Mouse (Mus musculus): Measurements from ENCODE around the gene Ttc25. TPM values are rescaled to one million over a fixed set of nuclear protein-coding genes. Genes with fewer than 3 reads are reported as not detected.
A peak's percentile ranks its signal among the peaks of the same experiment; 100 is the strongest.
"Not testable (repeated sequence)": the region's sequence is repeated elsewhere in the genome, so short reads cannot be mapped to it uniquely, and the experiment has no call there.

Ttc25 gene
- total RNA-seq, 2 experiments from 2014 or later, result 0.96 to 1.1 TPM

- DNase-seq (ENCODE audit: low spot score in 2 of 2), result no peak
These were observed 16.8 kb upstream of the Ttc25 start for GRCm38 (mm10) chr11:100528375-100529165.

GRCm38 (mm10) chr11:100533871-100534270 lies 11.5 kb upstream of the Ttc25 start:
- no peak for DNase-seq (ENCODE audit: low spot score in 2 of 2)

GRCm38 (mm10) chr11:100534411-100534810 lies 11.0 kb upstream of the Ttc25 start:
- DNase-seq (ENCODE audit: low spot score in 2 of 2), result not testable (repeated sequence)

- DNase-seq (ENCODE audit: low spot score in 2 of 2), result not testable (repeated sequence)
These were observed 10.6 kb upstream of the Ttc25 start for GRCm38 (mm10) chr11:100534821-100535220.

GRCm38 (mm10) chr11:100535996-100536395 lies 9.4 kb upstream of the Ttc25 start:
- no peak for DNase-seq (ENCODE audit: low spot score in 2 of 2)

- DNase-seq (ENCODE audit: low spot score in 2 of 2), result no peak
These were observed 8.9 kb upstream of the Ttc25 start for GRCm38 (mm10) chr11:100536466-100536865.

- no peak for DNase-seq (ENCODE audit: low spot score in 2 of 2)
These were observed 4.4 kb upstream of the Ttc25 start for GRCm38 (mm10) chr11:100540966-100541365.

GRCm38 (mm10) chr11:100541577-100541976 lies 3.8 kb upstream of the Ttc25 start:
- no peak for DNase-seq (ENCODE audit: low spot score in 2 of 2)

GRCm38 (mm10) chr11:100545746-100546085 lies 309 bp downstream of the Ttc25 start:
- no peak for DNase-seq (ENCODE audit: low spot score in 2 of 2)

- no peak for DNase-seq (ENCODE audit: low spot score in 2 of 2)
These were observed 1.5 kb downstream of the Ttc25 start for GRCm38 (mm10) chr11:100546955-100547354.

GRCm38 (mm10) chr11:100548141-100548540 lies 2.7 kb downstream of the Ttc25 start:
- no peak for DNase-seq (ENCODE audit: low spot score in 2 of 2)

GRCm38 (mm10) chr11:100549466-100549865 lies 4.1 kb downstream of the Ttc25 start:
- no peak for DNase-seq (ENCODE audit: low spot score in 2 of 2)

- no peak for DNase-seq (ENCODE audit: low spot score in 2 of 2)
These were observed 4.7 kb downstream of the Ttc25 start for GRCm38 (mm10) chr11:100550101-100550500.

GRCm38 (mm10) chr11:100552842-100553241 lies 7.4 kb downstream of the Ttc25 start:
- no peak for DNase-seq (ENCODE audit: low spot score in 2 of 2)

GRCm38 (mm10) chr11:100555583-100555982 lies 10.2 kb downstream of the Ttc25 start:
- peak; percentile 35 to 79 for DNase-seq (ENCODE audit: low spot score in 2 of 2)

GRCm38 (mm10) chr11:100557563-100557962 lies 12.2 kb downstream of the Ttc25 start:
- DNase-seq (ENCODE audit: low spot score in 2 of 2), result no peak

GRCm38 (mm10) chr11:100559476-100559875 lies 14.1 kb downstream of the Ttc25 start:
- DNase-seq (ENCODE audit: low spot score in 2 of 2), result no peak

- DNase-seq (ENCODE audit: low spot score in 2 of 2), result no peak
These were observed 16.3 kb downstream of the Ttc25 start for GRCm38 (mm10) chr11:100561748-100562147.

GRCm38 (mm10) chr11:100564297-100564696 lies 18.9 kb downstream of the Ttc25 start:
- peak; percentile 76 to 89 for DNase-seq (ENCODE audit: low spot score in 2 of 2)

GRCm38 (mm10) chr11:100564703-100565102 lies 19.3 kb downstream of the Ttc25 start:
- no peak for DNase-seq (ENCODE audit: low spot score in 2 of 2)

- DNase-seq (ENCODE audit: low spot score in 2 of 2), result no peak
These were observed 21.8 kb downstream of the Ttc25 start for GRCm38 (mm10) chr11:100567229-100567628.

GRCm38 (mm10) chr11:100567815-100568245 lies 22.4 kb downstream of the Ttc25 start:
- DNase-seq (ENCODE audit: low spot score in 2 of 2), result no peak

- DNase-seq (ENCODE audit: low spot score in 2 of 2), result no peak
These were observed 23.3 kb downstream of the Ttc25 start for GRCm38 (mm10) chr11:100568692-100569091.
